Mouse (Mus musculus): Measurements from ENCODE around the gene Wdr93. TPM values are rescaled to one million over a fixed set of nuclear protein-coding genes. Genes with fewer than 3 reads are reported as not detected.

Wdr93 gene
- polyA plus RNA-seq, 1 experiment from 2014 or later: 1.6 TPM

DNA sequence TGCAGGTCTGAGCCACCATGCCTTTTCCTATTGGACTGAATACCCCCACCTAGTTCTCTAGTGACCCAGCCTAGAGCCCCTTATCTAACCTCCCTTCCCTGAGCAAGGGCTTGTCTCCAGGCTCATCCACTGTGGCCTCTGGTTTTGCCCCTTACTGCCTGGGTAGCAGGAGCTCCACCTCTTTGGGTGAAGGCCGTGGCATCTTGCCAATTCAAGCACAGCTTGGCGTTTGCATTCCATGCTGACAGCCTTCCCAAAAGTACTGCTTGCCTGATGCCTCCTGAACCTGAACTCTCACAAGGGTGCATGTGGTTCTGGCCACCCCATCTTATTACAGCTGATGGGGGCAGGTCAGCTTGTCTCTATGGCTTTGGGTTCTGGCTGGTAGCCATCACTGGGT is 60.9 kb downstream of the Wdr93 start:
- H3K27me3 ChIP-seq (replicated peaks; ENCODE audit: insufficient read depth, low read length): no peaks in the 10 kb centered on the region
- no peak for ATAC-seq
- DNase-seq (ENCODE audit: low spot score): peak; percentile 70
- H3K27ac ChIP-seq (ENCODE audit: low read length): no peak overlapping the region
- H3K4me3 ChIP-seq (ENCODE audit: low read depth, low read length): no peak overlapping the region
- no peaks in the 10 kb centered on the region for H3K9me3 ChIP-seq (ENCODE audit: low read length)
- H3K4me2 ChIP-seq (replicated peaks; ENCODE audit: low read depth, low read length): no peak overlapping the region
- TF ChIP-seq CTCF (IDR thresholded peaks at IDR 0.05) (no peak), EP300 (IDR thresholded peaks at IDR 0.05) (no peak)
- H3K4me1 ChIP-seq (ENCODE audit: insufficient read depth, low read depth, low read length): no peaks in the 10 kb centered on the region
- no peaks in the 10 kb centered on the region for H3K36me3 ChIP-seq (ENCODE audit: insufficient read depth, low read length)
- H3K9ac ChIP-seq (replicated peaks; ENCODE audit: low read depth): no peak overlapping the region
- 31% methylated on average over 2 of the region's 2 CpGs for WGBS

DNA sequence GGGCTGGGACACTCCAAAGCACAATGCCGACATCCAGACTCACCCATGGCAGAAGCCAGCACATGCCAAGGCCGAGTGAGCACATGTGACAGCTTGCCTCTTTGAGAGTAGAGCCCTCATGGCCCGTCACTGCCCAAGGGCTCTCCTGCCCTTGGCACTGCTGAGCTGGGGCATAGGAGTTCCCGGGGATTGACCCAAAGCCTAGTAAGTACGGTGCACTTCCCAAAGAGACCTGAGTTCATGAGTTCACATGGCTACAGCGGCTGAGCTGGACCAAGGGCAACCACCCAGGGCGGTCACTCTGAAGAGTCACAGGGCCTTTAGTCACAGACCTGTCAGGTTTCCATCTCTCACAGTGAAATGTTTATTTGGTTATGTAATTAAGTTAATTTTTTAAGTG is 65.6 kb downstream of the Wdr93 start:
- Histone ChIP-seq H3K9me3 (ENCODE audit: low read length) (no peaks in the 10 kb centered on the region), H3K27me3 (replicated peaks; ENCODE audit: insufficient read depth, low read length) (peaks cover 5% of the 10 kb centered on the region; the same call in 1 of the 2 replicates), H3K9ac (replicated peaks; ENCODE audit: low read depth) (no peak overlapping the region), H3K4me2 (replicated peaks; ENCODE audit: low read depth, low read length) (no peak overlapping the region), H3K4me1 (ENCODE audit: insufficient read depth, low read depth, low read length) (no peaks in the 10 kb centered on the region), H3K36me3 (ENCODE audit: insufficient read depth, low read length) (no peaks in the 10 kb centered on the region), H3K27ac (ENCODE audit: low read length) (no peak overlapping the region), H3K4me3 (ENCODE audit: low read depth, low read length) (no peak overlapping the region)
- WGBS: 66% methylated on average over 7 of the region's 7 CpGs
- ATAC-seq: no peak
- no peak for TF ChIP-seq EP300 (IDR thresholded peaks at IDR 0.05)
- TF ChIP-seq CTCF (IDR thresholded peaks at IDR 0.05): no peak
- DNase-seq (ENCODE audit: low spot score): no peak

DNA sequence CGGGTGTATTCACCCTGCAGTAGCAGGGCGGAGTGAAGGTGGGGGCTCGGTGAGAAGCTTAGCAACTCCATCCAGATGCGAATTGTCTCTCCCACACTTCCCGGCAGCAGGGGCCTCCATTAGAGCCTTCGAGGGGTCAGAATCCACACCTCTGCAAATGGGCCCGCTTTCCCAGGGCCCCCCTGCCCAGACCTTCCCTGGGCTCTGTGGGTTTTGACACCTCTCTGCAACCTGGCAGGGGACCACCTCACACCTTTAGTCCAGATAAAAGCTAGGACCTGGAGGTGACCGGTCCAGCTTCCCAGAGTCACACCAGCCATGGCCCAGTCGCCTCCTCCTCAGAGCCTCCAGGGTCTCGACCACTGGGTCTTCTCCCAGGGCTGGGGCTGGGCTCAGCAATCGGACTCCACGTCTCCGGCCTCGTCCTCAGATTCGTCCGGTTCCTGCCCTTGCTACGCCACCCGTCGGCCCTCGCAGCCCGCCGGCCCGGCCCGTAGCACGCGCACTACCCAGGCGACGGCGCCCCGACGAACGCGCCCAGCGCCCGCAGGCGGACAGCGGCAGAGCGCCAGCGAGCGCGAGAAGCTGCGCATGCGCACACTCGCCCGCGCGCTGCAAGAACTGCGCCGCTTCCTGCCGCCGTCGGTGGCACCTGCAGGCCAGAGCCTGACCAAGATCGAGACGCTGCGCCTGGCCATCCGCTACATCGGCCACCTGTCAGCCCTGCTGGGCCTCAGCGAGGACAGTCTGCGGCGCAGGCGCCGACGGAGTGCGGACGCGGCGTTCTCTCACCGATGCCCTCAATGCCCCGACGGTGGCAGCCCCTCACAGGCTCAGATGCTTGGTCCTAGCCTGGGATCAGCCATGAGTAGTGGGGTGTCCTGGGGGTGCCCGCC is 67.9 kb downstream of the Wdr93 start, which contains the start of gene Mesp2:
Mesp2 (plus strand) TSS at position 117 of the 896 bp plus-strand sequence.
- H3K9me3 ChIP-seq (ENCODE audit: low read length): no peaks in the 10 kb centered on the region
- H3K4me3 ChIP-seq (ENCODE audit: low read depth, low read length): peak within 1 kb of the TSS; percentile 5; the same call in 1 of the 2 replicates
- H3K4me2 ChIP-seq (replicated peaks; ENCODE audit: low read depth, low read length): peak within 1 kb of the TSS; percentile 36
- H3K4me1 ChIP-seq (ENCODE audit: insufficient read depth, low read depth, low read length): no peaks in the 10 kb centered on the region
- DNase-seq (ENCODE audit: low spot score) (peak; percentile 81), ATAC-seq (peak; percentile 80)
- H3K9ac ChIP-seq (replicated peaks; ENCODE audit: low read depth): no peak within 1 kb of the TSS
- no peak; the same call in 1 of the 2 replicates for TF ChIP-seq CTCF (IDR thresholded peaks at IDR 0.05)
- no peak for TF ChIP-seq EP300 (IDR thresholded peaks at IDR 0.05)
- no peaks in the 10 kb centered on the region for H3K36me3 ChIP-seq (ENCODE audit: insufficient read depth, low read length)
- no peak within 1 kb of the TSS for H3K27ac ChIP-seq (ENCODE audit: low read length)
- peaks cover 5% of the 10 kb centered on the region; the same call in 1 of the 2 replicates for H3K27me3 ChIP-seq (replicated peaks; ENCODE audit: insufficient read depth, low read length)
- 13% methylated on average over 62 of the region's 71 CpGs for WGBS

DNA sequence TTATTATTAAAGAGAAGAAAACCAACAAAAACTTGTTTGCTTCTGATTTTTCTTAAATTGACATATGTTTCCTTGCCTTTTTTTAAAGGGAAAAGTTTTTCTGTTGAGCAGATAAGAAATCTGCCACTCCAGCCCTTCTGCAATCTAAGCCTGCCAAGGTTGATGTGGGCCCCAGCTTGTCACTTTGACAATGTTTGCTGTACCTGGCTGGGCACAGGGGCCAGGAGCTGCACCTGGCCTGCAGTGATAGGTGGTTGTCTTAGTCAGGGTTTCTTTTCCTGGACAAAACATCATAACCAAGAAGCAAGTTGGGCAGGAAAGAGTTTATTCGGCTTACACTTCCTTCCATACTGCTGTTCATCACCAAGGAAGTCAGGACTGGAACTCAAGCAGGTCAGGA is 70.4 kb downstream of the Wdr93 start:
- Histone ChIP-seq H3K4me3 (ENCODE audit: low read depth, low read length) (no peak overlapping the region), H3K36me3 (ENCODE audit: insufficient read depth, low read length) (no peaks in the 10 kb centered on the region), H3K4me1 (ENCODE audit: insufficient read depth, low read depth, low read length) (no peaks in the 10 kb centered on the region), H3K4me2 (replicated peaks; ENCODE audit: low read depth, low read length) (no peak overlapping the region), H3K27ac (ENCODE audit: low read length) (no peak overlapping the region), H3K27me3 (replicated peaks; ENCODE audit: insufficient read depth, low read length) (peaks cover 5% of the 10 kb centered on the region; the same call in 1 of the 2 replicates), H3K9me3 (ENCODE audit: low read length) (no peaks in the 10 kb centered on the region), H3K9ac (replicated peaks; ENCODE audit: low read depth) (no peak overlapping the region)
- no peak for TF ChIP-seq EP300 (IDR thresholded peaks at IDR 0.05)
- TF ChIP-seq CTCF (IDR thresholded peaks at IDR 0.05): no peak
- no peak for DNase-seq (ENCODE audit: low spot score)
- no peak for ATAC-seq
- WGBS: 41% methylated on average over 1 of the region's 1 CpGs

DNA sequence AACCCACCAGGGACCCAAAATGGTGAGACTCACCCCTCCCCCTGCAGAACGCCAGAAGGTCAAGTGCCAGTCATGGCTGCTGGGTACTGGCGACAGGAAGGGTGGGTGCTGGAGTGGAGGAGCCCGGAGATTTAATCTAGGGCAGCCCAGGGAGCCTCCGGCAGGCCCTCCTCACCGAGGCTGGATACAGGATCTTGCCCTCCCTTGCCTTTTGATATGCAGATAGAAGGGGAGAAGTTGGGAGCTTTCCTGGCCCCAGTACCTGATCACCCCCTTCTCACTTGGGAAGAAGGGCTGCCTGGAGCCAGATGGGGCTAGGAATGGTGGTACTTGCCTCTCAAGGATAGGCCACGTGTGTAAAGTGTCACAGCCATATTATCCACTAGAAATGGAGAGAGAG is 75.4 kb downstream of the Wdr93 start:
- no peak overlapping the region for H3K9ac ChIP-seq (replicated peaks; ENCODE audit: low read depth)
- DNase-seq (ENCODE audit: low spot score) (no peak), ATAC-seq (no peak)
- 11% methylated on average over 6 of the region's 6 CpGs for WGBS
- H3K27me3 ChIP-seq (replicated peaks; ENCODE audit: insufficient read depth, low read length): no peaks in the 10 kb centered on the region
- no peaks in the 10 kb centered on the region for H3K36me3 ChIP-seq (ENCODE audit: insufficient read depth, low read length)
- TF ChIP-seq CTCF (IDR thresholded peaks at IDR 0.05) (no peak), EP300 (IDR thresholded peaks at IDR 0.05) (no peak)
- H3K9me3 ChIP-seq (ENCODE audit: low read length): no peaks in the 10 kb centered on the region
- H3K4me1 ChIP-seq (ENCODE audit: insufficient read depth, low read depth, low read length): no peaks in the 10 kb centered on the region
- no peak overlapping the region for H3K4me2 ChIP-seq (replicated peaks; ENCODE audit: low read depth, low read length)
- no peak overlapping the region for H3K4me3 ChIP-seq (ENCODE audit: low read depth, low read length)
- no peak overlapping the region for H3K27ac ChIP-seq (ENCODE audit: low read length)

DNA sequence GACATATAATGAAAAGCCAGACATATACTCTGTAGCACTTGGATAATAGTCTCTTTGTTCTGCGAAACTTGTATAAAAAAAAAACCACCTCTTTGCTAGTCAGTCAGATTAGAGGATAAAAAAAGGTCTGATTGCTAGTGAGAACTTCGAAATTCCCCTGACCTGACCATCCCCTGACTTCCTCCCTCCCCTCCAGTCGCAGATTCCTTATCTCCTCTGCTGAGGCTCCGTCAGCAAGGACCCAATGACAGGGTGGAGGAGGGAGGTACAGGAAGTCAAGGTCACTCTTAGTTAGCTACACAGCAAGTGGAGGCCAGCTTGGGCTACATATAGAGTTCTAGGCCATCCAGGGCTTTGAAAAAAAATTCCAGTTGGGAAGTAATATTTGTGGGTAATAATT is 76.6 kb downstream of the Wdr93 start:
- Histone ChIP-seq H3K4me3 (ENCODE audit: low read depth, low read length) (no peak overlapping the region), H3K9me3 (ENCODE audit: low read length) (no peaks in the 10 kb centered on the region), H3K27me3 (replicated peaks; ENCODE audit: insufficient read depth, low read length) (no peaks in the 10 kb centered on the region), H3K4me2 (replicated peaks; ENCODE audit: low read depth, low read length) (no peak overlapping the region), H3K27ac (ENCODE audit: low read length) (no peak overlapping the region), H3K9ac (replicated peaks; ENCODE audit: low read depth) (no peak overlapping the region), H3K36me3 (ENCODE audit: insufficient read depth, low read length) (no peaks in the 10 kb centered on the region), H3K4me1 (ENCODE audit: insufficient read depth, low read depth, low read length) (no peaks in the 10 kb centered on the region)
- TF ChIP-seq CTCF (IDR thresholded peaks at IDR 0.05) (no peak), EP300 (IDR thresholded peaks at IDR 0.05) (no peak)
- 18% methylated on average over 4 of the region's 4 CpGs for WGBS
- ATAC-seq: no peak
- DNase-seq (ENCODE audit: low spot score): no peak

Data from lung, postnatal 0 days (tissue).